Mouse (Mus musculus) adrenal gland, adult 2 months (tissue): ENCODE data around the gene St6galnac3. TPM values are rescaled to one million over a fixed set of nuclear protein-coding genes. Genes with fewer than 3 reads are reported as not detected.

Source experiments
- DNase-seq: peaks from one replicate; pipeline ENCODE4 v3.0.0; 2021
- polyA plus RNA-seq: library from polyadenylated mRNA; depleted of rRNA; stranded (reverse); fragments of >200 nt; gene quantifications from 2 replicates; pipeline ENCODE4 v1.2.3, GENCODE M21; 2012
- total RNA-seq, 2 experiments: library from RNA; stranded (reverse); gene quantifications; 2 replicates each; pipeline ENCODE4 v1.2.3; 2021

Gene St6galnac3
- total and polyA plus RNA-seq, 3 experiments, result 0.40 to 16.9 (median 7.9) TPM

- no peak for DNase-seq
These were observed 442.7 kb downstream of the St6galnac3 start for GRCm38 (mm10) chr3:153282123-153282765.

GRCm38 (mm10) chr3:153278249-153278648, 446.7 kb downstream of the St6galnac3 start:
- DNase-seq, result no peak

DNA sequence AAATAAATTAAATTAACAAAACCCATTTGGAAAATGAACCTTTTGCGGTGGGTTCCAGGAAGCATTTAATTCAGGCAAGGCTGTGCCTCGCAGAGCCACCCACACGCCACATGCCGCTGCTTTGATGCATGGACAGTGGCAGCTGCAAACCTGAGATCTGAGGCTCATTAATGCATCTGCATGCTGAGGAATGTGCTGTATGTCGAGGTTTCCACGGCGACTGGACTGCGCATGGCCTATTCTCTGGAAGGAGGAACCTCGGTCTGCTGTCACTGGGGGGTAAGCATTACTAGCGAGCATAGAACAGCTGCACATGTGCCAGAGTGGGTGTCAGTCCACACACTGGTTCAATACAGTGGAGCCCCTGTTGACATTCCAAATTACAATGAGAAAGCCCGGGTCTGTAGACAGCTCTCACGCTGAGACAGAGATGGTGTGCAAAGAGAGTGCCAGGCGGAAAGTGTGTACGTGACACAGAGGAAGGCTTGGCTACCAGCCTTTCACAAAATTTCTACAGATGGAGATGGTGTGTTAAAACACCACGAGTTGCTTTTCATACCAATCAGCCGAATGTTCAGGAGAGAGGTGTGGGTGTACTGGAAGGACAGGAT, 447.5 kb downstream of the St6galnac3 start:
- DNase-seq, result no peak

DNA sequence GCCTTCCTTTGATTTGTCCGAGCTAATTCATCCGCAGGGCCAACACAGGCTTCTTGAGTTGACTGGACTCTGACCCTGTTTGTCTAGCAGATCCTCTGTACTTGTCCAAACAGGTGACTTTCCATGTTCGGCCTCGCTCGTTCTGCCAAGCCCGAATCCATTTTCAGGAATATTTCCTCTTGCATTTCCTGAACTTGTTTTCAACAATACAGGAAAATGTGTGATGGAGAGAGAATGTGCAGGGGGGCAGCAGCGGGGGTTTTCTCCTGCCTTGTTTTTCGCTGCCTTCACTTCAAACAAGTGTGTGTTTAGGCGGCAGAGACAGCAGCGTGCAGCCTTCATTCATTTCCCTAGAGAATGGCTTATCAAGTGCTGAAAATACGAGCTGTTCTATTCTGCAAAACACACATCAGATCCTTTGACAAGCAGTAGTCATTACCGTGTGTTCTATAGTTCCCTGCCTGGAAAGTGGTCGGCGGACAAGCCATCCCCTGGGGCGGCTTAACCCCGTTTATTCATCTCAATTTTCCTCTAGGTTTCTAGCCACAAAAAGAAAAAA, 448.1 kb downstream of the St6galnac3 start:
- no peak for DNase-seq

- DNase-seq, result no peak
These were observed 448.7 kb downstream of the St6galnac3 start for GRCm38 (mm10) chr3:153276101-153276829.

DNA sequence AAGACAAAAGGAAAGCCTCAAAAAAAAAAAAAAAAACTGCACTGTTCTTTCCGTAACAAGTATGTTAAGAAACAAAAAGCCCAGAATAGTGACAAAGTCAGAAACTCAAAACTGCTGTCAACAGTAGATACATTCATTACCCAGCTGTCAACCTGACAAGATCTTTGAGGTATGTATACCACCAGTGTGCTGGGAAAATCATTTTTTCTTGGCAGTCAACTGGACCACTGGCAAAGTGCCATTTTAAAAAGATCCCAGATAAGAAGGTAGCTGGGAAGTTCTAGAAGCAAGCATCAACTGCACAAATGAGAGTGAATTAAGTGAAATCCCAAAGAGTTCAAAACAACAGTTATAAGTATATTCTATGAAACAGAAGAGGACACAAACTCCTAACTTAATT, 452.7 kb downstream of the St6galnac3 start:
- no peak for DNase-seq

GRCm38 (mm10) chr3:153267397-153267796, 457.6 kb downstream of the St6galnac3 start:
- DNase-seq, result no peak

- no peak for DNase-seq
These were observed 463.0 kb downstream of the St6galnac3 start for GRCm38 (mm10) chr3:153261985-153262384.

DNA sequence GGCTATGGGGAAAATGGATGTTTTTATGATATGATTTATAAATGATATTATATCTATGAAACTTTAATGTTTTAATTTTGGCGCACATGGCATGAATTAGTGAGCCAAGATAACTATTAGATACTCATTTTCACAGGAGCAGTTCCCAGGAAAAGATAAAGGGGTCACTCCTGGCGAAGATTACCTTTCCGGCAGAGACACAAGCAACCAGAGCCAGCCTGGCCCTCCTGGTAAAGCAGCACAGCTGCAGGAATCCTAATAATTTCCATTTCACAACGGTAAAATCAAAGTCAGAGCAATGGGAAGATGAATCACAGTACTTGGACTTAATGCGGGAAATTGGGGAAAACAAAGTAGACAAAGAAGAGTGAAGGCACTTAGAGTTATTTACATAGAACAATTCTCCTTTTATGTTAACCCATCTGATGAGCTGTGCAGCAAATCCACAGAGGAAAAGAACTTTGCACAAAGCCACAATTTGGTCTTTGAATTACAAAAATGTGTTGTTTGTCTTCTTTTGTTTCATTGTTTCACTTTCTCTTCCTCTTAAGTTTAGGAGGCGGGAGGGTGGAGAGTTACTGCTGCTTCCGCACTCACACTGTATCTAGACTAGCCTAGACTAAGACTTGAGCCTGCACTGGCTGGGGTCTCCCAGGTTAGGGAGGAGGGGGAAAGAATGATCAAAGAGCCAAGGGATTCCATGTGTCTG, 464.6 kb downstream of the St6galnac3 start:
- DNase-seq, result no peak

DNA sequence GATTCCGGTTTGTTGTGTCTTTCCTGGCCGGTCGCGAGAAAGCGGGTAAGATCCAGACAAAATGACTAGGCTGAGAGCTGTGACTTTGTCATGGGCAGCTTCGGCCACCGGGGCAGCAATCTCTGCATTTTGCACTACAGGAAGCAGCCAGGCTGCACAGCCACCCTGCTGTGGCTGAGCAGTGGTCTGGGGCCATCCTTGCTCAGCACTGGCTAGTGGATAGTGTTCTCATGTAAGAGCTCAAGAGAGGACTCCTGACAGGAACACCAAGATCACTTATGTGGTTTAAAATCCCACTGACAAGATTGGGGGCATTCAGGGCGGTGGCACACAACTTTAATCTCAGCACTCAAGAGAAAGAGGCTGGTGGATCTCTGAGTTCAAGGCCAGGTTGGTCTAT, 469.1 kb downstream of the St6galnac3 start:
- no peak for DNase-seq

GRCm38 (mm10) chr3:153251653-153252052, 473.3 kb downstream of the St6galnac3 start:
- DNase-seq, result no peak

GRCm38 (mm10) chr3:153250598-153251257, 474.2 kb downstream of the St6galnac3 start:
- DNase-seq, result peak; percentile 87

DNA sequence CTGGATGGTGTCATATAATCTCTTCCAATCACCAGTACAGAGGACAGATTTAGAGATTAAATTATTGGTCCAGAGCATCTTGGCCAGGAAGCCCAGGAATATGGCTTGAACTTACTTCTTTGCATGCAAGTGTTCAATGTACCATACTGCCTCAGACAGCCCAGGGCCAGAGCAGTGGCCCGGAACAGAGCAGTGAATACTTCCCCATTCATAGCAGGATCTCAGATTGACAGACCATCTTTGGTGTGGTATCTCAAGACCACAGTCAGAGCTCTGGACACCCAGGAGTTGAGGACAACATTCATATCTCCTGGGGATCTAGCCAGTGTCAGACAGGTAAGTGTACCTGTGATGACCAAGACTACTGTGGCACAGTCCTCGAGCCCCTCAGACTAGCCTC, 476.1 kb downstream of the St6galnac3 start:
- DNase-seq, result no peak

- no peak for DNase-seq
These were observed 476.9 kb downstream of the St6galnac3 start for GRCm38 (mm10) chr3:153248029-153248428.

DNA sequence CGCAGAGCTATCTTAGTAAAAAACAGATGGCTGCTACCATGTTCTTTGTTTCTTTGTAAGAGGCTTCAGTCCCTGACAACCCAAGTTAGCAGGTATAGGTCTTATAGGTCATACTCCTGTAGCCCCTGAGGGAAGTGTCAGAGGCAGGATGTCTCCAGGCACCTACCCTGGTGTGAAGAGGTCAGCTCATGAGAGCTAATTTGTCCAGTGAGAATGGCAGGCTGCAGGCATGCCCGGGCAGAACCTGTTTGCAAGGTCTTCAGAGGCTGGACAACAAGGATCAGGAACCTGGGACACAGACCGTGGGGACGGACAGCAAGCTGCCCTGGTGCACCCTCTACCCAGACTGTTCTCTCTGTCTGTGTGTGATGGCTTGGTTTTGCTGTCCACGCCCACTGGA, 482.4 kb downstream of the St6galnac3 start:
- DNase-seq, result no peak

- no peak for DNase-seq
These were observed 483.8 kb downstream of the St6galnac3 start for GRCm38 (mm10) chr3:153241134-153241533.

GRCm38 (mm10) chr3:153240366-153240765, 484.6 kb downstream of the St6galnac3 start:
- DNase-seq, result peak; percentile 18

- DNase-seq, result peak; percentile 10
These were observed 486.6 kb downstream of the St6galnac3 start for GRCm38 (mm10) chr3:153238381-153238780.

DNA sequence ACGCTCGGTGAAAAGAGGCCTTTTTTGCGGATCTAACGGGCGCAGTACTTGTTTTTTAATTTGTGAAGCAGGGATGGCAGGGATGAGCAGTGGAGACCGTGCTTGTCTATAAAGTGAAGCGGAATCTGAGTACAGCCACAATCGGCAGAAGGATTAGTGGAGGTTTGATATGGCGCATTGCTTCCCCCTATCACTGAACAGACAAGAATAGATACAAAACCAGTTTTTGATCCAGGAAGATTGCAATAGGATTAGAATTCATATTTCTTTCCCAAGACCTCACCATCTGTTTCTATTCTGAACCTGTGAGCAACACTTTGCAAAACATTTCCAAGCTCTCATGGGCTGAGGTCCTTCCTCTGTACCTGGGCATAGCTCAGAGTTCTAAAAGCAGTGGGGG, 488.7 kb downstream of the St6galnac3 start:
- no peak for DNase-seq

DNA sequence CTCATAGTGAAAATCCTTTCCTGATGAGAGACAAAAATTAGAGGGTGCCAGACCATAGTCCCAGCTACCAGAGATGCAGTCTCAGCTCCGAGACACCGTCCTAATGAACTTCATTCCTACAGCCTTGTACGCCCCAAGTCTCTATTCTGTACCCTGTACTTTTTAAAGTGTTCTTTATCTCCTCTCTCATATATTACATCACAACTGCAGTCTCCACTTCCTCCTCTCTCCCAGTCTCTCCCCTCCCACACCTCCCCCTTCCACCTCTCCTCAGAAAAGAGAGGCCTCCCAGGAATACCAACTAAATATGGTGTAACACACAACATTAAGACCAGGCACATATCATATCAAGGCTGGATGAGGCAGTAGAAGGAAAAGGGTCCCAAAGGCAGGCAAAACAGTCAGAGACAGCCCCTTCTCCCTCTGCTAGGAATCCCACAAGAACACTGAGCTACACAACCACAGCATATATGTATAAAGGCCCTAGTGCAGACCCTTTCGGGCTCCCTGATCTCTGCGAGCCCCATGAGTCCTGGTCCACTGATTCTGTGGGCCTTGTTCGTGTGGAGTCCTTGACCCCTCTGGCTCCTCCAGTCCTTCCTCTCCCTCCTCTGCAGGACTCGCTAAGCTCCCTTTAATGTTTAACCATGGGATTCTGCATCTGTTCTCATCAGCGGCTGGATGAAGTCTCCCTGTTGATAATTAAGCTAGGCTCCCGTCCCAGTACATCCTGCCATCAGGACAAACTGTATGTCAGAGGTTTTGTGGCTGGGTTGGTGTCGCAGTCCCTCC, 502.2 kb downstream of the St6galnac3 start:
- no peak for DNase-seq

DNA sequence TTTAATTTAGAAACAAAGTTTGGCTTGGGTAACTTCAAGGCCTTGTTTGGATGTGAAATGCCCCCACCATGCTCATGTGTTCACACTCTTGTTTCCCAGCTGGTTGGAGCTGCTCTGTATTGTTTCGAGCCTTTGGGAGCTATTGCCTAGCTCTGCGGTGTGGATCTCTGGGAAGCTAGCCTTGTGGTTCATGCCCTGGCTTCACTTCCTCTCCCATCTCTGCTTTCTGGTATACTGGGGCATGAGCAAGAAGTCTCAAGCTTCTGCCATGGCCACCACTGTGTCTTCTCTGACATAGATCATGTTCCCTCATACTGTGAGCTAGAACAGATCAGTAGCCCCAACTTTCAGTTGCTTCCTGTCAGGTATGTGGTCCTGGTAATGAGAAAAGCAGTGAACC, 505.6 kb downstream of the St6galnac3 start:
- no peak for DNase-seq
